Mouse (Mus musculus) midbrain, embryonic 15.5 days (tissue): Measurements from ENCODE around the gene Zbtb4. TPM values are rescaled to one million over a fixed set of nuclear protein-coding genes. Genes with fewer than 3 reads are reported as not detected.

Experiments used
- ATAC-seq: fragments of 200-750 bp; cut with Nextera tagmentation; replicated peaks from 2 replicates; pipeline ENCODE4 v1.8.0; 2017; ENCODE audit warnings: moderate TSS enrichment
- H3K27ac ChIP-seq: fragments of 300-500 bp; sonication (generic); 2 replicates; pipeline ENCODE4 v1.5.1; 2015; ENCODE audit warnings: mild to moderate bottlenecking, inconsistent platforms
- H3K27me3 ChIP-seq: fragments of 300-500 bp; sonication (generic); replicated peaks from 2 replicates; pipeline ENCODE4 v1.6.1; 2015; ENCODE audit warnings: inconsistent platforms
- H3K36me3 ChIP-seq: fragments of 300-500 bp; sonication (generic); replicated peaks from 2 replicates; pipeline ENCODE4 v1.6.1; 2015; ENCODE audit warnings: inconsistent platforms
- H3K4me1 ChIP-seq: fragments of 300-500 bp; sonication (generic); 2 replicates; pipeline ENCODE4 v1.6.1; 2015; ENCODE audit warnings: inconsistent platforms
- H3K4me2 ChIP-seq: fragments of 300-500 bp; sonication (generic); 2 replicates; pipeline ENCODE4 v1.6.1; 2015; ENCODE audit warnings: inconsistent platforms, mild to moderate bottlenecking, moderate library complexity
- H3K4me3 ChIP-seq: fragments of 300-500 bp; sonication (generic); 2 replicates; pipeline ENCODE4 v1.5.1; 2015; ENCODE audit warnings: mild to moderate bottlenecking, inconsistent platforms
- H3K9ac ChIP-seq: fragments of 300-500 bp; sonication (generic); 2 replicates; pipeline ENCODE4 v1.6.1; 2015; ENCODE audit warnings: mild to moderate bottlenecking, inconsistent platforms
- H3K9me3 ChIP-seq: fragments of 300-500 bp; sonication (generic); 2 replicates; pipeline ENCODE4 v1.6.1; 2016; ENCODE audit warnings: inconsistent platforms
- WGBS: fragments of 180-500 bp; shearing (Covaris S2); methylation state at CpG from one replicate; pipeline ENCODE4 v1.1.7; 2015; ENCODE audit warnings: mixed read lengths; 5-methylcytosine and 5-hydroxymethylcytosine counted together
- polyA plus RNA-seq: library from polyadenylated mRNA; unstranded; fragments of >200 nt; fragmentation: Nextera tagmentation; extraction: Ambion mirVana; gene quantifications from 2 replicates; pipeline ENCODE4 v1.2.1, GENCODE M21; 2015

The Zbtb4 gene
- polyA plus RNA-seq, 1 experiment from 2014 or later: 4.3 TPM

- Histone ChIP-seq H3K4me1 (peaks cover 25% of the 10 kb centered on the region), H3K4me2 (peak overlapping the region; percentile 73), H3K27me3 (no peaks in the 10 kb centered on the region), H3K4me3 (no peak overlapping the region), H3K27ac (no peak overlapping the region), H3K36me3 (no peaks in the 10 kb centered on the region), H3K9me3 (no peaks in the 10 kb centered on the region), H3K9ac (no peak overlapping the region)
- ATAC-seq: no peak
- WGBS: 67% methylated on average over 4 of the region's 4 CpGs
Measured at GRCm38 (mm10) chr11:69767625-69767909, 1.9 kb downstream of the Zbtb4 start.

- no peaks in the 10 kb centered on the region for H3K4me1 ChIP-seq
- no peaks in the 10 kb centered on the region for H3K27me3 ChIP-seq
- H3K4me2 ChIP-seq: no peak overlapping the region
- H3K36me3 ChIP-seq: peaks cover 6% of the 10 kb centered on the region; the same call in 1 of the 2 replicates
- H3K4me3 ChIP-seq: no peak overlapping the region
- no peak overlapping the region for H3K9ac ChIP-seq
- no peaks in the 10 kb centered on the region for H3K9me3 ChIP-seq
- no peak for ATAC-seq
- no peak overlapping the region for H3K27ac ChIP-seq
- 46% methylated on average over 5 of the region's 5 CpGs for WGBS
Measured at GRCm38 (mm10) chr11:69774961-69775360, 9.2 kb downstream of the Zbtb4 start.

- H3K4me1 ChIP-seq: no peaks in the 10 kb centered on the region
- WGBS: 63% methylated on average over 10 of the region's 10 CpGs
- H3K9ac ChIP-seq: no peak overlapping the region
- H3K27me3 ChIP-seq: no peaks in the 10 kb centered on the region
- ATAC-seq: no peak
- H3K4me3 ChIP-seq: no peak overlapping the region
- no peak overlapping the region for H3K4me2 ChIP-seq
- peaks cover 6% of the 10 kb centered on the region; the same call in 1 of the 2 replicates for H3K36me3 ChIP-seq
- H3K27ac ChIP-seq: no peak overlapping the region
- H3K9me3 ChIP-seq: no peaks in the 10 kb centered on the region
Measured at GRCm38 (mm10) chr11:69775716-69776115, 10.0 kb downstream of the Zbtb4 start.

- Histone ChIP-seq H3K9me3 (no peaks in the 10 kb centered on the region), H3K27me3 (no peaks in the 10 kb centered on the region), H3K4me2 (no peak overlapping the region), H3K36me3 (peaks cover 6% of the 10 kb centered on the region; the same call in 1 of the 2 replicates), H3K4me3 (no peak overlapping the region), H3K9ac (no peak overlapping the region), H3K27ac (no peak overlapping the region), H3K4me1 (no peaks in the 10 kb centered on the region)
- ATAC-seq: 0 out of 2 replicates have a peak, but pooled peaks have one; percentile 39
- 87% methylated on average over 20 of the region's 20 CpGs for WGBS
Measured at GRCm38 (mm10) chr11:69776488-69776887, 10.8 kb downstream of the Zbtb4 start.

- 66% methylated on average over 26 of the region's 26 CpGs for WGBS
- Histone ChIP-seq H3K4me3 (no peak overlapping the region), H3K27ac (no peak overlapping the region), H3K9me3 (no peaks in the 10 kb centered on the region), H3K4me2 (no peak overlapping the region), H3K36me3 (peaks cover 6% of the 10 kb centered on the region; the same call in 1 of the 2 replicates), H3K27me3 (no peaks in the 10 kb centered on the region), H3K9ac (no peak overlapping the region), H3K4me1 (no peaks in the 10 kb centered on the region)
- ATAC-seq: no peak
Measured at GRCm38 (mm10) chr11:69777504-69778257, 12.0 kb downstream of the Zbtb4 start.

- Histone ChIP-seq H3K4me3 (no peak overlapping the region), H3K9me3 (no peaks in the 10 kb centered on the region), H3K27ac (no peak overlapping the region), H3K9ac (no peak overlapping the region), H3K36me3 (peaks cover 6% of the 10 kb centered on the region; the same call in 1 of the 2 replicates), H3K27me3 (no peaks in the 10 kb centered on the region), H3K4me2 (no peak overlapping the region), H3K4me1 (no peaks in the 10 kb centered on the region)
- 67% methylated on average over 23 of the region's 23 CpGs for WGBS
- no peak for ATAC-seq
Measured at GRCm38 (mm10) chr11:69778258-69778982, 12.7 kb downstream of the Zbtb4 start.

- ATAC-seq: no peak
- H3K27me3 ChIP-seq: no peaks in the 10 kb centered on the region
- no peak overlapping the region for H3K4me2 ChIP-seq
- no peak overlapping the region for H3K27ac ChIP-seq
- peaks cover 6% of the 10 kb centered on the region; the same call in 1 of the 2 replicates for H3K36me3 ChIP-seq
- no peak overlapping the region for H3K4me3 ChIP-seq
- H3K4me1 ChIP-seq: no peaks in the 10 kb centered on the region
- H3K9ac ChIP-seq: no peak overlapping the region
- H3K9me3 ChIP-seq: no peaks in the 10 kb centered on the region
- 55% methylated on average over 7 of the region's 7 CpGs for WGBS
Measured at GRCm38 (mm10) chr11:69778985-69779384, 13.3 kb downstream of the Zbtb4 start.

GRCm38 (mm10) chr11:69781828-69782227 is 16.1 kb downstream of the Zbtb4 start:
- no peak overlapping the region for H3K4me2 ChIP-seq
- no peaks in the 10 kb centered on the region for H3K27me3 ChIP-seq
- no peak overlapping the region for H3K4me3 ChIP-seq
- WGBS: 42% methylated on average over 4 of the region's 4 CpGs
- no peak overlapping the region for H3K9ac ChIP-seq
- H3K36me3 ChIP-seq: no peaks in the 10 kb centered on the region
- H3K4me1 ChIP-seq: no peaks in the 10 kb centered on the region
- H3K9me3 ChIP-seq: no peaks in the 10 kb centered on the region
- no peak for ATAC-seq
- no peak overlapping the region for H3K27ac ChIP-seq

- Histone ChIP-seq H3K4me3 (no peak overlapping the region), H3K9me3 (no peaks in the 10 kb centered on the region), H3K27ac (no peak overlapping the region), H3K27me3 (no peaks in the 10 kb centered on the region), H3K36me3 (no peaks in the 10 kb centered on the region), H3K4me2 (no peak overlapping the region), H3K4me1 (no peaks in the 10 kb centered on the region), H3K9ac (no peak overlapping the region)
- no peak for ATAC-seq
- WGBS: 45% methylated on average over 15 of the region's 15 CpGs
Measured at GRCm38 (mm10) chr11:69784793-69785272, 19.1 kb downstream of the Zbtb4 start.

- ATAC-seq: no peak
- Histone ChIP-seq H3K27ac (no peak overlapping the region), H3K4me1 (no peaks in the 10 kb centered on the region), H3K4me3 (no peak overlapping the region), H3K9ac (no peak overlapping the region), H3K9me3 (no peaks in the 10 kb centered on the region), H3K4me2 (no peak overlapping the region), H3K36me3 (no peaks in the 10 kb centered on the region), H3K27me3 (no peaks in the 10 kb centered on the region)
- 80% methylated on average over 5 of the region's 5 CpGs for WGBS
Measured at GRCm38 (mm10) chr11:69787306-69787705, 21.6 kb downstream of the Zbtb4 start.

GRCm38 (mm10) chr11:69789431-69789830 is 23.7 kb downstream of the Zbtb4 start:
- Histone ChIP-seq H3K4me2 (no peak overlapping the region), H3K4me3 (no peak overlapping the region), H3K27ac (no peak overlapping the region), H3K36me3 (no peaks in the 10 kb centered on the region), H3K4me1 (no peaks in the 10 kb centered on the region), H3K9ac (no peak overlapping the region), H3K9me3 (no peaks in the 10 kb centered on the region), H3K27me3 (0 out of 2 replicates have a peak, but pooled peaks cover 4% of the 10 kb centered on the region)
- WGBS: 58% methylated on average over 5 of the region's 5 CpGs
- no peak for ATAC-seq

GRCm38 (mm10) chr11:69791420-69791819 is 25.7 kb downstream of the Zbtb4 start:
- Histone ChIP-seq H3K36me3 (no peaks in the 10 kb centered on the region), H3K9me3 (no peaks in the 10 kb centered on the region), H3K27me3 (peaks cover 14% of the 10 kb centered on the region; the same call in 1 of the 2 replicates), H3K4me3 (no peak overlapping the region), H3K4me1 (peaks cover 8% of the 10 kb centered on the region), H3K4me2 (no peak overlapping the region), H3K27ac (no peak overlapping the region), H3K9ac (no peak overlapping the region)
- WGBS: 71% methylated on average over 5 of the region's 5 CpGs
- ATAC-seq: no peak
